Comparison of ENCODE assay signal across 8 mouse cellular contexts in genomic region chr5:137510014-137510501, GRCm38 (mm10). TPM values are rescaled to one million over a fixed set of nuclear protein-coding genes. Genes with fewer than 3 reads are reported as not detected.
DNase-seq lines count a peak whose midpoint lies in the region; ATAC-seq and TF ChIP-seq lines count a peak whose summit lies in the region.

No protein-coding gene starts in this region.

- no peaks in the 10 kb centered on the region for H3K36me3 ChIP-seq in intestine, embryonic 16.5 days (ENCODE audit: control insufficient read depth, insufficient read depth, low read length)
- H3K36me3 ChIP-seq in limb, embryonic 12.5 days: peaks cover 15% of the 10 kb centered on the region
- no peaks in the 10 kb centered on the region for H3K36me3 ChIP-seq in midbrain, embryonic 12.5 days
- no peaks in the 10 kb centered on the region for H3K36me3 ChIP-seq in small intestine, adult 2 months (ENCODE audit: control insufficient read depth, insufficient read depth, low read length)

- H3K27ac ChIP-seq in intestine, embryonic 16.5 days (ENCODE audit: low read length): peak overlapping the region; percentile 78
- peak overlapping the region; percentile 89 for H3K27ac ChIP-seq in limb, embryonic 12.5 days
- peak overlapping the region; percentile 86 for H3K27ac ChIP-seq in midbrain, embryonic 12.5 days (replicated peaks)
- no peak overlapping the region for H3K27ac ChIP-seq in small intestine, adult 2 months (ENCODE audit: insufficient read depth, low read depth, low read length)

- peak; percentile 52 for ATAC-seq in granulocyte monocyte progenitor cell, adult 5-6 weeks (replicated peaks; ENCODE audit: poor library complexity, severe bottlenecking)
- ATAC-seq in intestine, embryonic 16.5 days: peak; percentile 80
- 0 out of 2 replicates have a peak, but pooled peaks have one; percentile 7 for ATAC-seq in limb, embryonic 12.5 days (ENCODE audit: insufficient number of reproducible peaks, insufficient read depth, low FRiP score, low TSS enrichment, low read depth)
- peak; percentile 80 for ATAC-seq in midbrain, embryonic 12.5 days (ENCODE audit: low FRiP score, low read depth)

- TF ChIP-seq CTCF in small intestine, adult 2 months (IDR thresholded peaks at IDR 0.05; ENCODE audit: extremely low read depth, insufficient read length, insufficient replicate concordance, low read depth, low read length): no peak

- peak; percentile 87 to 96 for DNase-seq in adrenal gland, adult (ENCODE audit: inconsistent age in 2 of 2, low spot score in 1 of 2)
- no peak for DNase-seq in adrenal gland, adult 8-10 months
- DNase-seq in embryo, embryonic 11.5 days (ENCODE audit: low read depth, low spot score): peak; percentile 54

- peaks cover 27% of the 10 kb centered on the region for H3K4me1 ChIP-seq in intestine, embryonic 16.5 days (ENCODE audit: control insufficient read depth, insufficient read depth, low read length)
- H3K4me1 ChIP-seq in limb, embryonic 12.5 days (replicated peaks): peaks cover 34% of the 10 kb centered on the region
- peaks cover 37% of the 10 kb centered on the region for H3K4me1 ChIP-seq in midbrain, embryonic 12.5 days
- H3K4me1 ChIP-seq in small intestine, adult 2 months (ENCODE audit: control insufficient read depth, insufficient read depth, insufficient read length, low read length): peaks cover 7% of the 10 kb centered on the region; the same call in 1 of the 2 replicates

- peak overlapping the region; percentile 60 for H3K4me2 ChIP-seq in intestine, embryonic 16.5 days (ENCODE audit: low read depth, low read length)
- H3K4me2 ChIP-seq in limb, embryonic 12.5 days: peak overlapping the region; percentile 93
- peak overlapping the region; percentile 94 for H3K4me2 ChIP-seq in midbrain, embryonic 12.5 days (replicated peaks)

- 2% methylated on average over 27 of the region's 52 CpGs for WGBS in intestine, embryonic 16.5 days
- WGBS in limb, embryonic 12.5 days: 3% methylated on average over 15 of the region's 52 CpGs
- 9% methylated on average over 9 of the region's 52 CpGs for WGBS in midbrain, embryonic 12.5 days
- WGBS in small intestine, adult 2 months: 1% methylated on average over 49 of the region's 52 CpGs

- TF ChIP-seq POLR2A in small intestine, adult 2 months (IDR thresholded peaks at IDR 0.05; ENCODE audit: low read depth, low read length): no peak

- H3K9me3 ChIP-seq in intestine, embryonic 16.5 days (ENCODE audit: control insufficient read depth, low read length): no peaks in the 10 kb centered on the region
- no peaks in the 10 kb centered on the region for H3K9me3 ChIP-seq in limb, embryonic 12.5 days
- H3K9me3 ChIP-seq in midbrain, embryonic 12.5 days: no peaks in the 10 kb centered on the region

- H3K4me3 ChIP-seq in intestine, embryonic 16.5 days (ENCODE audit: low read length): peak overlapping the region; percentile 95
- peak overlapping the region; percentile 99 for H3K4me3 ChIP-seq in limb, embryonic 12.5 days (replicated peaks)
- peak overlapping the region; percentile 90 for H3K4me3 ChIP-seq in midbrain, embryonic 12.5 days
- peak overlapping the region; percentile 97 for H3K4me3 ChIP-seq in small intestine, adult 2 months (ENCODE audit: low read depth, low read length)

- peak overlapping the region; percentile 99 for H3K9ac ChIP-seq in intestine, embryonic 16.5 days (ENCODE audit: low read depth, low read length)
- peak overlapping the region; percentile 99 for H3K9ac ChIP-seq in limb, embryonic 12.5 days (replicated peaks)
- H3K9ac ChIP-seq in midbrain, embryonic 12.5 days (replicated peaks): peak overlapping the region; percentile 100

- H3K27me3 ChIP-seq in intestine, embryonic 16.5 days (replicated peaks; ENCODE audit: control insufficient read depth, insufficient read depth, low read length): no peaks in the 10 kb centered on the region
- no peaks in the 10 kb centered on the region for H3K27me3 ChIP-seq in limb, embryonic 12.5 days
- no peaks in the 10 kb centered on the region; the same call in 1 of the 2 replicates for H3K27me3 ChIP-seq in midbrain, embryonic 12.5 days
- H3K27me3 ChIP-seq in small intestine, adult 2 months (ENCODE audit: control insufficient read depth, insufficient read depth, low read length): no peaks in the 10 kb centered on the region

RNA-seq across cellular contexts. Expression of gene Pop7, which starts 7.7 kb away (rescaled TPM):
- total RNA-seq in adrenal gland, adult 8-10 months (2022): 10 to 100 TPM; 24.4 to 31.1 (median 27.4) TPM
- total RNA-seq in granulocyte monocyte progenitor cell, adult 5-6 weeks (2014; fragmentation: Nextera tagmentation): 31.2 and 36.5 TPM in 2 replicates
- 18.3 and 28.9 TPM in 2 replicates for total RNA-seq in granulocyte monocyte progenitor cell, adult 5-6 weeks (2017)
- 58.6 and 62.1 TPM in 2 replicates for polyA plus RNA-seq in intestine, embryonic 16.5 days (2015; fragmentation: Nextera tagmentation; extraction: Ambion mirVana)
- polyA plus RNA-seq in limb, embryonic 12.5 days (2016; fragmentation: Nextera tagmentation; extraction: Ambion mirVana): 48.0 and 52.7 TPM in 2 replicates
- polyA plus RNA-seq in midbrain, embryonic 12.5 days (2016; fragmentation: Nextera tagmentation; extraction: Ambion mirVana): 58.0 and 58.1 TPM in 2 replicates
- polyA plus RNA-seq in small intestine, adult 2 months (2012; rRNA removed): 23.1 and 36.6 TPM in 2 replicates

RNA-seq across cellular contexts. Expression of gene Gigyf1, which starts 8.3 kb away (rescaled TPM):
- total RNA-seq in adrenal gland, adult 8-10 months (2022): 10 to 100 TPM; 38.5 to 67.8 (median 56.6) TPM
- total RNA-seq in granulocyte monocyte progenitor cell, adult 5-6 weeks (2014; fragmentation: Nextera tagmentation): 21.0 and 21.7 TPM in 2 replicates
- total RNA-seq in granulocyte monocyte progenitor cell, adult 5-6 weeks (2017): 5.2 and 7.7 TPM in 2 replicates
- 7.4 and 7.8 TPM in 2 replicates for polyA plus RNA-seq in intestine, embryonic 16.5 days (2015; fragmentation: Nextera tagmentation; extraction: Ambion mirVana)
- polyA plus RNA-seq in limb, embryonic 12.5 days (2016; fragmentation: Nextera tagmentation; extraction: Ambion mirVana): 17.0 and 17.7 TPM in 2 replicates
- 20.5 and 21.1 TPM in 2 replicates for polyA plus RNA-seq in midbrain, embryonic 12.5 days (2016; fragmentation: Nextera tagmentation; extraction: Ambion mirVana)
- 7.3 and 15.7 TPM in 2 replicates for polyA plus RNA-seq in small intestine, adult 2 months (2012; rRNA removed)

RNA-seq across cellular contexts. Expression of gene Epo, which starts 23.0 kb away (rescaled TPM):
- total RNA-seq in adrenal gland, adult 8-10 months (2022): not detected
- not detected in 2 replicates for total RNA-seq in granulocyte monocyte progenitor cell, adult 5-6 weeks (2014; fragmentation: Nextera tagmentation)
- not detected in 2 replicates for total RNA-seq in granulocyte monocyte progenitor cell, adult 5-6 weeks (2017)
- polyA plus RNA-seq in intestine, embryonic 16.5 days (2015; fragmentation: Nextera tagmentation; extraction: Ambion mirVana): 0.20 and 0.40 TPM in 2 replicates
- polyA plus RNA-seq in limb, embryonic 12.5 days (2016; fragmentation: Nextera tagmentation; extraction: Ambion mirVana): 0.71 TPM in 1 of 2 replicates, not detected in the other
- polyA plus RNA-seq in midbrain, embryonic 12.5 days (2016; fragmentation: Nextera tagmentation; extraction: Ambion mirVana): 0.34 TPM in 1 of 2 replicates, not detected in the other
- not detected in 2 replicates for polyA plus RNA-seq in small intestine, adult 2 months (2012; rRNA removed)

RNA-seq across cellular contexts. Expression of gene Gnb2, which starts 23.3 kb away (rescaled TPM):
- total RNA-seq in adrenal gland, adult 8-10 months (2022): 100 to 1,000 TPM; 569 to 665 (median 622) TPM
- total RNA-seq in granulocyte monocyte progenitor cell, adult 5-6 weeks (2014; fragmentation: Nextera tagmentation): 335 and 473 TPM in 2 replicates
- total RNA-seq in granulocyte monocyte progenitor cell, adult 5-6 weeks (2017): 226 and 299 TPM in 2 replicates
- polyA plus RNA-seq in intestine, embryonic 16.5 days (2015; fragmentation: Nextera tagmentation; extraction: Ambion mirVana): 354 and 363 TPM in 2 replicates
- polyA plus RNA-seq in limb, embryonic 12.5 days (2016; fragmentation: Nextera tagmentation; extraction: Ambion mirVana): 337 and 349 TPM in 2 replicates
- 464 and 467 TPM in 2 replicates for polyA plus RNA-seq in midbrain, embryonic 12.5 days (2016; fragmentation: Nextera tagmentation; extraction: Ambion mirVana)
- 534 and 1,215 TPM in 2 replicates for polyA plus RNA-seq in small intestine, adult 2 months (2012; rRNA removed)

RNA-seq across cellular contexts. Expression of gene Zan, which starts 33.2 kb away (rescaled TPM):
- total RNA-seq in adrenal gland, adult 8-10 months (2022): not detected
- total RNA-seq in granulocyte monocyte progenitor cell, adult 5-6 weeks (2014; fragmentation: Nextera tagmentation): 0.66 and 4.7 TPM in 2 replicates
- 0.04 and 0.05 TPM in 2 replicates for total RNA-seq in granulocyte monocyte progenitor cell, adult 5-6 weeks (2017)
- 0.89 and 0.92 TPM in 2 replicates for polyA plus RNA-seq in intestine, embryonic 16.5 days (2015; fragmentation: Nextera tagmentation; extraction: Ambion mirVana)
- polyA plus RNA-seq in limb, embryonic 12.5 days (2016; fragmentation: Nextera tagmentation; extraction: Ambion mirVana): 0.04 and 0.08 TPM in 2 replicates
- 0.03 TPM in 1 of 2 replicates, not detected in the other for polyA plus RNA-seq in midbrain, embryonic 12.5 days (2016; fragmentation: Nextera tagmentation; extraction: Ambion mirVana)
- 0.98 and 2.3 TPM in 2 replicates for polyA plus RNA-seq in small intestine, adult 2 months (2012; rRNA removed)

Comparison
In these comparisons a context has a peak if more than half of its experiments do, and no peak if none do; other contexts are left out.
1. ATAC-seq: peak in every context shown above with its lines; median percentile 80 in intestine, embryonic 16.5 days; 80 in midbrain, embryonic 12.5 days; 52 in granulocyte monocyte progenitor cell, adult 5-6 weeks; 7 in limb, embryonic 12.5 days.